Mouse (Mus musculus) ES-E14 (cell line): ENCODE results near the gene Bbs2. TPM values are rescaled to one million over a fixed set of nuclear protein-coding genes. Genes with fewer than 3 reads are reported as not detected.

Experiments
- DNase-seq: peaks from one replicate; pipeline ENCODE4 v3.0.0-alpha.2; 2013; ENCODE audit warnings: low read depth, low spot score
- H3K27ac ChIP-seq: 2 replicates; pipeline ENCODE4 v1.5.1; 2012; ENCODE audit warnings: low read depth, mild to moderate bottlenecking, low read length, moderate library complexity, mixed read lengths; ENCODE audit not compliant: poor library complexity, insufficient read depth, severe bottlenecking
- H3K36me3 ChIP-seq: 2 replicates; pipeline ENCODE4 v1.6.1; 2012; ENCODE audit warnings: mild to moderate bottlenecking, low read length, moderate library complexity, mixed read lengths; ENCODE audit not compliant: control insufficient read depth, poor library complexity, insufficient read depth, severe bottlenecking
- H3K4me1 ChIP-seq, 2 experiments: fragments of 150-350 bp in 1 of 2; sonication (generic) in 1 of 2; 2 replicates each; pipeline ENCODE4 v1.6.1; 2012; ENCODE audit warnings: low read length in 2 of 2, mild to moderate bottlenecking in 1 of 2, mixed read lengths in 1 of 2; ENCODE audit not compliant: control insufficient read depth in 2 of 2, insufficient read depth in 2 of 2, poor library complexity in 1 of 2
- H3K4me3 ChIP-seq, 2 experiments: fragments of 150-350 bp in 1 of 2; sonication (generic) in 1 of 2; 2 replicates each; pipeline ENCODE4 v1.5.1; 2012; ENCODE audit warnings: low read length in 2 of 2, low read depth in 1 of 2, mild to moderate bottlenecking in 1 of 2, mixed read lengths in 1 of 2; ENCODE audit not compliant: insufficient read depth in 1 of 2, poor library complexity in 1 of 2, severe bottlenecking in 1 of 2
- H3K9ac ChIP-seq: 2 replicates; pipeline ENCODE4 v1.6.1; 2012; ENCODE audit warnings: low read depth, mild to moderate bottlenecking, low read length, mixed read lengths; ENCODE audit not compliant: poor library complexity, insufficient read depth, severe bottlenecking
- H3K9me3 ChIP-seq: fragments of 150-350 bp; sonication (generic); 2 replicates; pipeline ENCODE4 v1.6.1; 2012; ENCODE audit warnings: low read depth, mild to moderate bottlenecking, low read length; ENCODE audit not compliant: control insufficient read depth, insufficient read depth
- CHD2 ChIP-seq: IDR thresholded peaks from 2 replicates; pipeline ENCODE4 v1.6.1; 2014; ENCODE audit warnings: mild to moderate bottlenecking, low read depth, low read length, inconsistent platforms
- HCFC1 ChIP-seq: IDR thresholded peaks from 2 replicates; pipeline ENCODE4 v1.6.1; 2012; ENCODE audit warnings: low read length, inconsistent platforms, borderline replicate concordance; ENCODE audit not compliant: insufficient read depth
- MAFK ChIP-seq: IDR thresholded peaks from 2 replicates; pipeline ENCODE4 v1.6.1; 2014; ENCODE audit warnings: mild to moderate bottlenecking, low read depth, low read length, inconsistent platforms; ENCODE audit not compliant: insufficient read depth
- ZC3H11A ChIP-seq: IDR thresholded peaks from 2 replicates; pipeline ENCODE4 v1.6.1; 2012; ENCODE audit warnings: low read depth, mild to moderate bottlenecking, inconsistent platforms, low read length, borderline replicate concordance
- ZNF384 ChIP-seq: IDR thresholded peaks from 2 replicates; pipeline ENCODE4 v1.6.1; 2012; ENCODE audit warnings: low read depth, low read length, inconsistent platforms
- in situ Hi-C, 2 experiments: fragments of 600-800 bp; cut with MboI; formaldehyde crosslinking; loops; one replicate each; pipeline ENCODE4 v1.15.1; 2025; ENCODE audit warnings: low sequenced_read_pairs in 2 of 2, inconsistent platforms in 1 of 2; ENCODE audit not compliant: unreplicated experiment in 2 of 2
- total RNA-seq: library from RNA; depleted of rRNA; stranded (reverse); fragments of 300-350 nt; gene quantifications from 2 replicates; pipeline ENCODE4 v1.2.3, GENCODE M21; 2012

Bbs2 gene
- total RNA-seq, 1 experiment: 26.0 TPM

- TF ChIP-seq CHD2 (no peak), HCFC1 (no peak), MAFK (no peak), ZC3H11A (no peak), ZNF384 (no peak)
- Histone ChIP-seq H3K4me3 (no peak overlapping the region), H3K9ac (no peak overlapping the region), H3K27ac (no peak overlapping the region), H3K9me3 (no peaks in the 10 kb centered on the region), H3K36me3 (no peaks in the 10 kb centered on the region), H3K4me1 (peaks cover 0 to 3% of the 10 kb centered on the region in 2 experiments; a peak in 2 of 4 replicates)
- in situ Hi-C loops: no loop called here
- no peak for DNase-seq
These were observed 20.2 kb upstream of the Bbs2 start for GRCm38 (mm10) chr8:94118776-94119430.

- no peak for DNase-seq
- H3K9me3 ChIP-seq: no peaks in the 10 kb centered on the region
- no peak for TF ChIP-seq CHD2
- 0 out of 2 replicates have a peak, but pooled peaks have one; percentile 15 for TF ChIP-seq ZNF384
- no peak for TF ChIP-seq ZC3H11A
- TF ChIP-seq MAFK: no peak
- H3K27ac ChIP-seq: no peak overlapping the region
- in situ Hi-C loops: no loop called here
- H3K4me3 ChIP-seq: no peak overlapping the region
- no peak overlapping the region for H3K9ac ChIP-seq
- H3K4me1 ChIP-seq: no peaks in the 10 kb centered on the region
- H3K36me3 ChIP-seq: no peaks in the 10 kb centered on the region
These were observed 15.2 kb upstream of the Bbs2 start for GRCm38 (mm10) chr8:94113972-94114371.

GRCm38 (mm10) chr8:94113435-94113834 lies 14.7 kb upstream of the Bbs2 start:
- no peak overlapping the region for H3K4me3 ChIP-seq
- H3K9me3 ChIP-seq: no peaks in the 10 kb centered on the region
- no peak overlapping the region for H3K27ac ChIP-seq
- no peaks in the 10 kb centered on the region for H3K36me3 ChIP-seq
- TF ChIP-seq HCFC1: no peak
- no peak for TF ChIP-seq ZC3H11A
- no peak for TF ChIP-seq ZNF384
- no peak for TF ChIP-seq MAFK
- H3K9ac ChIP-seq: no peak overlapping the region
- no peaks in the 10 kb centered on the region for H3K4me1 ChIP-seq
- in situ Hi-C loops: no loop called here
- no peak for DNase-seq

- no peak overlapping the region for H3K9ac ChIP-seq
- H3K27ac ChIP-seq: no peak overlapping the region
- no peak for TF ChIP-seq CHD2
- no peak for TF ChIP-seq MAFK
- no peak for TF ChIP-seq ZNF384
- no peak for TF ChIP-seq ZC3H11A
- TF ChIP-seq HCFC1: no peak
- no peaks in the 10 kb centered on the region for H3K36me3 ChIP-seq
- in situ Hi-C loops: no loop called here
- H3K4me3 ChIP-seq: no peak overlapping the region
- DNase-seq: no peak
- no peaks in the 10 kb centered on the region for H3K9me3 ChIP-seq
- no peaks in the 10 kb centered on the region for H3K4me1 ChIP-seq
These were observed 11.9 kb upstream of the Bbs2 start for GRCm38 (mm10) chr8:94110526-94111177.
